Mouse (Mus musculus) cerebral cortex, adult 2 months (tissue): ENCODE results near the gene H2-M10.6.

Experiments used
- WGBS: fragments of 180-500 bp; shearing (Covaris S2); methylation state at CpG from one replicate; pipeline ENCODE4 v1.1.7; 2018; 5-methylcytosine and 5-hydroxymethylcytosine counted together

H2-M10.6 gene

DNA sequence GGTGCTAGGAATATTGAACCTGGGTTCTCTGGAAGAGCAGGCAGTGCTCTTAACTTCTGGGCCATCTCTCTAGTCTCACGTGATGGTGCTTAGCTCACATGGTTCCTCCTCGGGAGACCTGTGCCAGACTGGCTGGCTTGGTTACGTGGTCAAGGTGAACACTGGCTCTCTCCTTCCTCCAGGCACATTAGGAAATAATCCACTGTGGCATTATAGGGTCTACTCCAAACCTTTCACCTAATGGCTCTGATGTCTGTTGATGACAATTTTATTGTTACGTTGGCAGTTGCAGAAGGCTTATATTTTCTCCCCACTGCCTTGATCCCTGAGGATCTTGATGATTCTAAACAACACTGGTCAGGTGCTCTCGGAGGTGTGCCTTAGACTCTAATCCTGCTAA is 36.9 kb downstream of the H2-M10.6 start:
- WGBS: 74% methylated on average over 5 of the region's 5 CpGs

DNA sequence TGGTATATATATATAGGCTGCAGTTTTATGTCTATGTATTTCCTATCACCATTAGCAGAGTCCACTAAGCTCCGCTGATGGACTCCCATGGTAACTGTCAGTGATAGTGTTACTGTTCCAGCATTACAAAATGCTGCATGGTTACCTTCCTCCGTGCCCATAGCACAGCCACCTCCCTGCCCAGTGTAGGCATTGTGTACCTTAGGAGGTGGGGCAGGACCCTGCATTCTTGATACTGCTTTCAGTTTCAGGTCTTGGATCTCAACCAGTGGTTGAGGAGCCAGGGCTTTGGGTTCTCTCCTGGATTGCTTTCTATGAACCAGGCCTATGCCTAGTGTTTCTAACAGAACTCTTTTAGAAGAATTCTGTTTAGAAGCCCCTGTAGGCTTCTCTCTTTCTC is 38.0 kb downstream of the H2-M10.6 start:
- 84% methylated on average over 2 of the region's 2 CpGs for WGBS

DNA sequence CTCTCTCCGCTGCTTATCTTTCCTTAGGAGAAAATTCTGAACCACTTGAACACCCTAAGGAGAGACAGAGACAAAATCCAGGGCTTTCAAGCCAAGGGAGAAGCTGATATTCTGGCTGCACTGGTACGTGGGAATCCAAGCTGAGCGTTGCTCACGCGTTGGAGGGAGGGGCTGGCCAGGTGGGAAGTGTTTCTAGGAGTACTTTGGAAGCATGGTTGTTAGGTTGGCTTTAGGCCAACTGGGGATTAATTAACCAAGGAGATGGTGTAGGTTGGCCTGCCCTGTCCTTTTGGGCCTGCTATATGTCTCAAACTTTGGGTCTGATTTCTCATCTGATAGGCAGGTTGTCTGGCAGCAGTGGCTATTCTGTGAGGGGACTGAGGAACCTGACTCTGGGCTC is 39.2 kb downstream of the H2-M10.6 start:
- WGBS: 74% methylated on average over 5 of the region's 5 CpGs

DNA sequence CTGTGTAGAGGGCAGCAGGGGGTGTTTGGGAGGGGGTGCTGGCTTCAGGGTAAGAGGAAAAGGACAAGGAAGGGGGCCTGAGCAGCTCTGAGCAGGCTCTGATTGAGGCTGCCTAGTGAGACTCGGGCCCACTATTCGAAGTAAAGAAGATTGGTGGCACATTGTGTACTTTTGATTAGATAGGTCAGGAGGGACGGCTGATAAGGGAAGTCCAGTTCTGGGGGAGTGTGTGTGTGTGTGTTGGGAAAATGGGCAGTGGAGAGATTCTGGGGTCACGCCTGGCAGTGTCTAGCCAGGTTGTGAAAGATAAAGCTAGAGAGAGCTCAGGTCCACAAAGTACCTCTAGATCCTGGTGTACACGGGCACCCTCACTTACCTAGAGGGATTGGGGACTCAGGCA is 39.7 kb downstream of the H2-M10.6 start:
- WGBS: 94% methylated on average over 5 of the region's 5 CpGs

DNA sequence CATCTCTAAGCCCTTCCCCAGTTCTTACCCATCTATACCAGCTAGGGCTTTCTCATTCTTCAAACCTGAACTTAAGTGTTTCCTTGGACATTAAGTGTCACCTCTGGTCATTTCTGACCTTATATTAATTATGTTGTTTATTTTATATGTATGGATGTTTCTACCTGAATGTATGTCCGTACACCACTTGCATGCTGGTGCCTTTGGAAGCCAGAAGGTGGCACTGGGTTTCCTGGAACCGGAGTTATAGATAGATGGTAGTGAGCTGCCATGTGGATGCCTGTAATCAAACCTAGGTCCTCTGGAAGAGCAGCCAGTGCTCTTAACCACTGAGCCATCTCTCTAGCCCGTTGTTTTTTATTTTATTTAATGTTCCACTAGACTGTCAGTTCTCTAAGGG is 43.5 kb downstream of the H2-M10.6 start:
- 96% methylated on average over 3 of the region's 3 CpGs for WGBS

DNA sequence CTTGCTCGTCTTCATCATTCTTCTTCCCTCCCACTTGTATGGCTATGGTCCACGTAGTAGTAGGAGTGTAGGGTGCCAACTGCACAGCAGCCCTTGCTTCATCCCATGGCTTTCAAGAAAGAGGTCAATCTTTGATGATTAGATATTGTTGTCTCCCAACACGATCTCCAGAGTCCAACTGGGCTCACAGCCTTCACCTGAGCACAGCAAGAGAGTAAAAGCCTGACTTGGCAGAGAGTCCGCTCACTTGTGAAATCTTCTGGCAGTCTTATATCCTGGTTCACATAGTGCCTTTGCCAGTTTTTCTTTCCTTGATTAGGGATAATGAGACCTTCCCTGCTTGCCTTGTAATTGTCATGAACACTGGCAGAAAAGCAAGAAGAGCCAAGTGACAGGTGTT is 44.3 kb downstream of the H2-M10.6 start:
- WGBS: 84% methylated on average over 4 of the region's 4 CpGs

DNA sequence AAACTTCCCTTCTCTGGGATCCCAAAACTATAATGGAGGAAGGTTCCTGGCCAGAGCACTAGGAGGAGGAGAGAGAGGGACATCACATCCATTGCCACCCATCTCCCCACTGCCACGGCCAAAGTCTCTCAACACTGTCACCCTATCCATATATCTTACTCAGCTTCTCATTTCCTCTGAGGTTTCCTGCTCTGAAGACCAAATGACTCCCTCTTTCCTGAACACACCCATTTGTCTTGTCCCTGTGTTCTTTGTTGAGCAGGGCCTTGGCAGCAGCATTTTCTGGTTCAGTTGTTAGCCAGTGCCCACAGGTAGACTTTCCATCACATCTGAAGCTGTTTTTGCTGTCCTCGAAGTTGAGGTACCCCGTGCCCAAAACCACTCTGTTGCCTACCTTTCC is 46.2 kb downstream of the H2-M10.6 start:
- WGBS: 91% methylated on average over 3 of the region's 3 CpGs

DNA sequence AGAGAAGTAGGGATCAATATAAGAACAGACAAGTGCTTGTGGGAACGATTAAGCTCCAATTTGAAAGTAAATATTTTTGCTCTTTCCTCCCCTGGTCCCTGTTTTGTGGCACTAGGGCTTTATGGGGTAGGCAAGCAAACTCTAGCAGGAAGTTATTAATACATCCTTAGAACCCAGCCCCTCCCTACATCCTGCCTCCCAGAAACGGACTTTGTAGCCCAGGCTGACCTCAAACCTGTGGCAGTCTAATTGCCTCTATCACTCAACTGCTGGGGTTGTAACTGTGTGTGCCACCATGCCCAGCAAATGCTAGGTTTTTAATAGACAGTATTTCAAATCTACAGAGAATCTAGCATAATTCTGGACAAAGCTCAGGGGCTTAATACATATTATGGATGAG is 49.7 kb downstream of the H2-M10.6 start:
- 53% methylated on average over 2 of the region's 2 CpGs for WGBS
